Mouse (Mus musculus) spleen, postnatal 10 days (tissue): ENCODE data around the gene Fez1.
A peak's percentile ranks its signal among the peaks of the same experiment; 100 is the strongest.

Experiments
- DNase-seq, 2 experiments: peaks; one replicate each; pipeline ENCODE4 v3.0.0; 2021 to 2022; ENCODE audit warnings: low spot score in 2 of 2

The Fez1 gene

DNA sequence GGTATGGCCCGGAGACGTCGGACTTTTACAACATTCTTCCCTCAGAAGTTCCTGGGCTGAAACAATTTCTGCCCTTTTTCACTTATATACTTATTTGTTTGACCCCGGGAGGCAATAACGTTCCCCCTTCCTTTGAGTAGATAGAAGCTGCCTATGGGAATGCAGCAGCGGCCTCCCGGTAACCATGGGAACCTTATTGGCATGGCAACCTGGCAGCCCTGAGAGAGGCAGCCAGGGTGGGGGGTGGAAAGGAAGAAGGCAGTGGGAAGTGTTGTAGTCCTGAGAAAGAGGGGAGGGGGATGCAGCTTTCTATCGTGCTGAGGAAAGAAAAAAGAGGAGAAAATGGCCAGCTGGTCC is at the start of gene Fez1:
Gene Fez1 (plus strand): TSS at position 221 of the 357 bp plus-strand sequence.
- no peak for DNase-seq

DNA sequence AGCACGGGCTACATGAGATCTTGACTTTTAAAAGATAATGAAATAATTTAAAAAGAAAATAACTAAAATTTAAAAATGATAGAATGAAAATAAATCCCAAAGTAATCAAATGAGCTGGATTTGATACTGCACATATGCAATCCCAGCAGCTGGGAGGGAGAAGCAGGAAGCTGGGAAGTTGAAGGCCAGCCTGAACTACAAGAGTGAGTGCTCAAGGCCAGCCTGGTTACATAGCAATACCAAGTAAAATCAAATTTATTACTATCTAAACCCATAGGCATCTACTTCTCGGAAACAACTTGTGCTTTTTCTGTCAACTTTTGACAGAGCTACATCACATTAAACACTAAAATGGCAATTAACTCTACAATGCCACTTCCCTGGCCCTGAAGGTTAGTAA is 37.7 kb upstream of the Fez1 start:
- DNase-seq: no peak

DNA sequence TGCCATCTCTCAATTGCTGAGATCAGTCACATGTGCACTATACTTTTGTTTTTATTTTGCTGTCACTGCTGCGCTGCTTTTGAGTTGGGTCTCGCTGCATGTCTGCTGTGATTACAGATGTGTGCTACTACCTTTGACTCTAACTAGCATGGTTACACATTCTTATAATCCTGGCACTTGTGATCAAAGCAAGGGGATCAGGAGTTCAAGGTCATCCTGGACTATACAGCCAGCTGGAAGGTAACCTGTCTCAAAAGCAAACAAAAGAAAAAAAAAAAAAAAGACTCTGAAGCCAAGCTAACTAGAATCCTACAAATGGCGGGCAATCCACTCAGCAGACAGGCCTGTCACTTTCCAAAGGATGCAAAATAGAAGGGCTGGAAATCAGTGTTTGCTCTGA is 29.5 kb upstream of the Fez1 start:
- no peak for DNase-seq

DNA sequence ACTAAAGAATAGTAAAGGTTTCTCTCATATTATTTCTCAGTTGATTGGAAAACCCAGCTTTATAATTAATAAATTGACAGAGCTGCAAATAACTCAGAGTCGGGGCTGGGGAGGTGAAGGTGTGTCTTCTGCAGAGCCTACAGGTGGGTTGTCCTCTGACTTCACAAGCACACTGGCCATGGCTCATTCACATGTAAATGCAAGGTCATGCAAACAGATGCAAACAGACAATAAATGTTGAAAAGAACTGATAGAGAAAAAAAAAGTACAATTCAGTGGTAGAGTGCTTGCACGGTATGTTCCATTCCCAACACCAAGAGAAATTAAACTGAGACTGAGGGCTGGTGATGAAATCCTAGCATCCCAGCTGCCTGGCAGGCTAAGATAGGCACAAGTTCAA is 27.2 kb upstream of the Fez1 start:
- no peak for DNase-seq

DNA sequence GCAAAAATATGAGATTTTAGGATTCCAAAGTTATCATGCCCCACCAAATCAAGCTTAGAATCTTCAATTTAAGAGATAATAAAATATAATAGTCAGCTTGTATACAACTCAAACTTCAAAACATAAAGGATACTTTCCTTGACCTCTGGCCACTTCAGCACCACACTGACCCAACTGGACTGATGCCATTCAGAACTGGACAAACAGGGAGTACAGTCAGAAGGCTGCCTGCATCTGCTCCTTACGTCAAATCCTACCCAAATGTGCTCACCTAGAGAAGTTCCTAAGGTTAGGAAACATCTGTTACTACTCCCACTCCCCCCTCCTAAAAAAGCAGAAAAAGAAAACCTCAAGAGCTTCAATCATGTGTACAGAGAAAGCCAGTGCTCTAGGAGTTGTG is 26.1 kb upstream of the Fez1 start:
- DNase-seq: no peak

DNA sequence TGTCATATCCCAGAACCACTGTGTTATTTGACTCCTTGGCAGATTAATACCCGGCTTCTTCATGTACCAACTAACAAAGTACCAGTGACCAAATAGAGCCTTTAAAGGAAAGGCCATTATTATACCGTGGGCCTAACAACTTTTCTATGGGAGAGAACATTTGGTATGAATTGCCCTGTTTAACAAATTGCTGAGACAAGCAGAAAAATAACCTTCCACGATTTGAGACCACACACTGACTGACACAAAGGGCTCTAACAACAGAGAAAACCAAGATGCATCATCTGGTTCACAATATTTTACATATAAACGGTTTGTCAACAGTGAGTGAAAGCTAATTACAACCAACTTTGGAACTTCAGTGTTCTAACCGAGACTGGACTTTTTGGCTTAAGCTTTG is 25.4 kb upstream of the Fez1 start:
- no peak for DNase-seq

- DNase-seq: peak; percentile 91
Measured at GRCm38 (mm10) chr9:36796781-36797555, 24.7 kb upstream of the Fez1 start, which contains the start of gene Ei24. TSS of gene Ei24 (minus strand) at chr9:36797393.

GRCm38 (mm10) chr9:36801961-36802360 is 19.7 kb upstream of the Fez1 start:
- no peak for DNase-seq

DNA sequence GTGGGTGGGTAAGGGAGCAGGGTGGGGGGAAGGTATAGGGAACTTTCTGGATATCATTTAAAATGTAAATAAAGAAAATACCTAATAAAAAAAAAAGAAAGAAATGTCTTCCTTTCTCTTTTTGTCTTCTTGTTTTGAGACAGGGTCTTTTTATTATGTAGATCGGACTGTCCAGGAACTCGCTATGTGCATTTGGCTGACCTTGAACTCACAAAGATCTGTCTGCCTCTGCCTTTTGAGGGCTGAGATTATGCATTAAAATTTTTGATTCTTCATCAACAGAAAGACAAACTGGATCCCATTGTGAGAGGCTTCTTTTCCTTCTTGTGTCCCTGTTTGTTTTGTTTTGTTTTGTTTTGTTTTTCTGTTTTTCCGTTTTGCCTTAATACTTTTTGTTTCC is 18.7 kb upstream of the Fez1 start:
- no peak for DNase-seq

DNA sequence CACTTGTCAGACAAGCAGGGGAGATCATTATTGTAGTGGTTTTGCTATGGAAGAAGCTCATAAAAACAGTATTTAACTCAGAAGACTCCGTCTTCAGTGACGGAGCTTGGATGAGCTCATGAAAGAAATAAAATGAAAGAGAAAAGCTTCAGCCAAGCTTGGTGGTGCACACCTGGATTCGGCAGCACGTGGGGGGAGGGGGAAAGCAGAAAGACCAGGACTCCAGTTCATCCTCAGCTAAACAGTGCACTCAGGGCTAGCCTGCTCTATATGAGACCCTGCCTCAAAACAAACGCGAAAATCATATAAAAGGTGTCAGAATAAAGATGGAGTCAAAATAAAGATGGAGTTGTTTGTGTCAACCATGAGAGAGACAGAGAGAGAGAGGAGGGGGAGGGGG is 18.3 kb upstream of the Fez1 start:
- DNase-seq: no peak

GRCm38 (mm10) chr9:36803926-36804325 is 17.7 kb upstream of the Fez1 start:
- no peak for DNase-seq

DNA sequence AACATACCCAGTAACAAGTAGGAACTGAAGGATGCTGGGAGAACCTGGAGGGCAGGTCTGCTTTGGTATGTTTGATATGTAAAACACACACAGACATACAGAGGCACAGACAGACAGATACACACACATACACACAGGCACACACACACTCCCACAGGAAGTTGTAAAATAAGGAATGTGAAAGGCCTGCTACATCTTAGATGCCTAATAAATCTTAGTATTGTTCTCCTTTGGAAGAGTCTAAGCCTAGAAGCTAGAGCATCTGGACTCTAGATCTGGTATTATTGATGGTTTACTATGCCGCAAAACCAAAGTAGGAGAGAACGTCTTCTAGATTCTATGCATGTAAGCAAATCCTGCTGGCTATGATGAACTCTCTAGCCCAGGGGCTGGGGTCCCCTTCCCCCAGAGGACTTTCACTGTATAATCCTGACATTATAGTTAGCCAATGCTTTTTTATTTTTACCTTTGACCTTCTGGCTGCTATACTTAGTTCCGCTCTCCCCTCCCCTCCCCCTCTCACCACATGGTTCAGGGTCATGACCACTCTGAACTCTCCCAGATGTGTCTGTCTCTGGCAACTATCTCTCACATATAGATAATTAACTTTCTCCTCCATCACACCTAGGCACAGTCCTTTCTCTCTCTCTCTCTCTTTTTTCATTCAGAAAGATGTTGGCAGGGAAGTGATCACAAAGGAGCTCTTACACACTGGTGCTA is 16.2 kb upstream of the Fez1 start:
- DNase-seq: no peak

DNA sequence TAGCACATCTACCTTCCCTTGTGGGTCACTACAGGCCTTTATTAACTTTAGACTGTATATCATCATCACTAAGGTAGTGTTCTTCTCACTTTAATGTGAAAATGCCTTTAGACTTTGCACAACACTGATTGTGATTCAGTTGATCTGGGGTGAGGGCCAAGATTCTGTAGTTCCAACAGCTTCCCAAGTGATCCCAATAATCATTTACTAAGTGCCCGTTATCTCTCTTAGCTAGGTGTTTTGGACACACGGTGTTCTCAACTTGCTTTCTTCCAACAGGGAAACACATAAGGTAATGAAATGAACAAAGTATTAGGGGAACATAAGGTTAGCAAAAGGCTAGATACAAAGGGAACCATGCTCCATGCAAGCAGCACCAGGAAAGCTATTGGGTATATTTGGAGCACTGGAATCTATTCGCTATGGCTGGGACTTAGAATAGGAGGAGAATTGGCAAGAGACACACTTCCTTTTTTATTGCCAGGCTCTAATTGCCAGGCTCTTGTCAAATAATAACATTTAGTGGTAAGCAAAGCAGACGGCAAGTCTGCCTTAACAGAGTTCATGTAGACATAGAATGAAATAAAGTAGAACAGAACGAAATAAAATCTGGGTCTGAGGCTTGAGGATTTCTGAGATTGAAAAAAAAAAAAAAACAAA is 13.4 kb upstream of the Fez1 start:
- DNase-seq: no peak

DNA sequence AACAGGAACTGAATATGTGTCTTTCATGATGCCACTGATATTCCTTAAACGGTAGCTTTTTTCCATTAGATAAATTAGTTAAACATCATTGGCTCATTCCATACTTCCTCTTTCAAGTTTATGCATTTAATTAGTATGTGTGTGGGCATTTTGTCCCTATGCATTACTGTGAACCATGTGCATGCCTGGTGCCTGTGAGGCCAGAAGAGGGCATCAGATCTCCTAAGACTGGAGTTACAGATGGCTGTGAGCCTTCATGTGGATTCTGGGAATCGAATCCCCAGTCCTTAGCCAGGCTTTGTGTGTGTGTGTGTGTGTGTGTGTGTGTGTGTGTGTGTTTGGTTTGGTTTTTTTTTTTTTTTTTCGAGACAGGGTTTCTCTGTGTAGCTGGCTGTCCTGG is 7.2 kb upstream of the Fez1 start:
- no peak for DNase-seq

DNA sequence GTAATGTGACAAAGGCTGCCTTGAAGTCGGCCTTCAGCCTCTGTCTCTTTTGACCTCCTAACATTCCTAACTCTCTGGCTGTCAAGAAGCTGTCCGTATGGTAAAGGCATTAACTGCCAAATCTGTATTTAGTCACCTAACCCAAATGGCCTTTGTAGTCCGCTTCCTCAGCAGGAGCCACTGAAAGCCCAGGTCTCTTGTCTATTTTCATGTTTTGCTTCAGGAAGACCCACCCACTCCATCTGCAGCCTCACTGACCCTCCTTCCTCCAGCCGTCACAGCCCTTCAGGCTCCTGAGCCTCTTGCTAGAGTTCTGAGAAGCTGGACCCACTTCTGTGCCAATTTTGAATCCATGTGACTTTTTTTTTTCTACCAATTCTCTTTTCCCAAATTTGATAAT is 2.8 kb upstream of the Fez1 start:
- no peak for DNase-seq

GRCm38 (mm10) chr9:36820969-36821643 is 558 bp upstream of the Fez1 start:
- no peak for DNase-seq

- DNase-seq: no peak
Measured at GRCm38 (mm10) chr9:36822024-36822423, 360 bp downstream of the Fez1 start.

GRCm38 (mm10) chr9:36826612-36827363 is 5.1 kb downstream of the Fez1 start:
- DNase-seq: no peak

DNA sequence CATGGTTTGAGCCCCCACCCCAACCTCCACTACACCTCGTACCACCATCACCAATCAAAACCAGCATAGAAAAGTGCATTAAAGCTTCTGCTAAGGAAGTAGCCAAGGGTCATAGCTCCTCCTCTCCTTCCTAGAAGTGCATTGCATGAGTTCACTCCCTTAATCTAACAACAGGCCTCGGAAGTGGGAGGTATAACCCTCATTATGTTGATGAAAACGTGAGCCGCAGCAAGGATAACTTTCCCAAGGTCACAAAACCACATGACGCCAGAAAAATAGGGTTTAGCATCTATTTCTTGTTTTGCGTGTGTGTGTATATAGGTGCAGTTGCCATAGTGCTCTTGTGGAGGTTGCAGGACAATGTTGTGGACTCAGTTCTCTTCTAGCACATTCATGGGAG is 9.7 kb downstream of the Fez1 start:
- DNase-seq: no peak

- DNase-seq: peak in 1 of 2 experiments; percentile 26
Measured at GRCm38 (mm10) chr9:36832529-36832928, 10.9 kb downstream of the Fez1 start.

- DNase-seq: no peak
Measured at GRCm38 (mm10) chr9:36833043-36833881, 11.6 kb downstream of the Fez1 start.
